Mouse (Mus musculus) limb, embryonic 12.5 days (tissue): ENCODE data around the gene Lingo2. TPM values are rescaled to one million over a fixed set of nuclear protein-coding genes. Genes with fewer than 3 reads are reported as not detected.

ENCODE experiments used
- ATAC-seq: fragments of 200-750 bp; cut with Nextera tagmentation; 2 replicates; pipeline ENCODE4 v1.8.0; 2017; ENCODE audit warnings: low read depth, moderate TSS enrichment; ENCODE audit not compliant: insufficient number of reproducible peaks, insufficient read depth, low FRiP score, low TSS enrichment
- H3K27ac ChIP-seq: fragments of 300-500 bp; sonication (generic); 2 replicates; pipeline ENCODE4 v1.5.1; 2016; ENCODE audit warnings: mild to moderate bottlenecking, moderate library complexity
- H3K27me3 ChIP-seq: fragments of 300-500 bp; sonication (generic); 2 replicates; pipeline ENCODE4 v1.6.1; 2016; ENCODE audit warnings: mild to moderate bottlenecking, moderate library complexity
- H3K36me3 ChIP-seq: fragments of 300-500 bp; sonication (generic); 2 replicates; pipeline ENCODE4 v1.6.1; 2016; ENCODE audit warnings: mild to moderate bottlenecking, moderate library complexity
- H3K4me1 ChIP-seq: fragments of 300-500 bp; sonication (generic); replicated peaks from 2 replicates; pipeline ENCODE4 v1.6.1; 2016
- H3K4me2 ChIP-seq: fragments of 300-500 bp; sonication (generic); 2 replicates; pipeline ENCODE4 v1.6.1; 2016; ENCODE audit warnings: mild to moderate bottlenecking, moderate library complexity
- H3K4me3 ChIP-seq: fragments of 300-500 bp; sonication (generic); replicated peaks from 2 replicates; pipeline ENCODE4 v1.5.1; 2016; ENCODE audit warnings: mild to moderate bottlenecking
- H3K9ac ChIP-seq: fragments of 300-500 bp; sonication (generic); replicated peaks from 2 replicates; pipeline ENCODE4 v1.6.1; 2016; ENCODE audit warnings: mild to moderate bottlenecking, moderate library complexity
- H3K9me3 ChIP-seq: fragments of 300-500 bp; sonication (generic); 2 replicates; pipeline ENCODE4 v1.6.1; 2016; ENCODE audit warnings: mild to moderate bottlenecking, moderate library complexity
- WGBS: fragments of 180-500 bp; shearing (Covaris S2); methylation state at CpG from one replicate; pipeline ENCODE4 v1.1.7; 2016; 5-methylcytosine and 5-hydroxymethylcytosine counted together
- polyA plus RNA-seq: library from polyadenylated mRNA; unstranded; fragments of >200 nt; fragmentation: Nextera tagmentation; extraction: Ambion mirVana; gene quantifications from 2 replicates; pipeline ENCODE4 v1.2.1, GENCODE M21; 2016

The Lingo2 gene
- polyA plus RNA-seq, 1 experiment from 2014 or later: 1.4 TPM

DNA sequence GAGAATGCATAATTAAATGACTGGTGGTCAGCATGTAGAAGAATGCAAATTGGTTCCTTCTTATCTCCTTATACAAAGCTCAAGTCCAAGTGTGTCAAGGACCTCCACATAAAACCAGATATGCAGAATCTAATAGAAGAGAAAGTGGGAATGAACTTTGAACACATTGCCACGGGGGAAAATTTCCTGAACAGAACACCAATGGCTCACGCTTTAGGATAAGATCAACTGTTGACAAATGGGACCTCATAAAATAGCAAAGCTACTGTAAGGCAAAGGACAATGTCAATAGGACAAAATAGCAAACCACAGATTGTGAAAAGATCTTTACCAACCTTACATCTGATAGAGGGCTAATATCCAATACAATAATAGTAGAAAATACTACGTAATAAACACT lies 1000.3 kb downstream of the Lingo2 start:
- Histone ChIP-seq H3K27me3 (no peaks in the 10 kb centered on the region), H3K4me1 (no peaks in the 10 kb centered on the region), H3K27ac (no peak overlapping the region), H3K4me2 (no peak overlapping the region), H3K36me3 (no peaks in the 10 kb centered on the region), H3K4me3 (no peak overlapping the region), H3K9ac (no peak overlapping the region), H3K9me3 (no peaks in the 10 kb centered on the region)
- no peak for ATAC-seq
- WGBS: 88% methylated on average over 3 of the region's 3 CpGs

DNA sequence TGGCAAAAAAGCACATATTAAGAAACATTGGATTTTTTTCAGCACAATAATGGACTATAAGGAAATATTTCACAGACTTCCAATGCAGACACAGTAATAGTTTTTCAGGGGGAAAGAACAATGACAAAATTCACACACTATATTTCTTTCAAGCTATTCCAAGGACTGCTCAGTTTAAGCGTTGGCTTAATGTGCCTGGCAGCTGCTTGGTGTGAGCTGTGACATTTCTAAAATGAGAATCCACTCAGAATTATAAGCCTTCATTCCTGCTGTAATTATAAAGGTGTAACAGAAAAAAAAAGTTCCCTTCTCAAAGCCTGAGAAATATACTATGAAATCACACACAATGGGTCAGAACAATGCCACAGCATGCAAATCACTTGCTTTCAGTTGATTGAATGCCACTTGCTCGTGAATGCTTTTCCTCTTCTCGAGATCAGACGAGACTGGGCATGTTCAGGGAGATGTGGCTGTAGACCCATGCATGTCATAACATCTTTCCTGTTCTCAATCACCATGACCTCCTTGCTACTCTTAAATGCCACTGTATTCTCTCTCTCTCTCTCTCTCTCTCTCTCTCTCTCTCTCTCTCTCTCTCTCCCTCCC lies 1017.4 kb downstream of the Lingo2 start:
- no peak for ATAC-seq
- Histone ChIP-seq H3K9ac (no peak overlapping the region), H3K36me3 (no peaks in the 10 kb centered on the region), H3K27ac (no peak overlapping the region), H3K4me2 (no peak overlapping the region), H3K9me3 (no peaks in the 10 kb centered on the region), H3K4me3 (no peak overlapping the region), H3K27me3 (no peaks in the 10 kb centered on the region), H3K4me1 (no peaks in the 10 kb centered on the region)
- 65% methylated on average over 4 of the region's 4 CpGs for WGBS

DNA sequence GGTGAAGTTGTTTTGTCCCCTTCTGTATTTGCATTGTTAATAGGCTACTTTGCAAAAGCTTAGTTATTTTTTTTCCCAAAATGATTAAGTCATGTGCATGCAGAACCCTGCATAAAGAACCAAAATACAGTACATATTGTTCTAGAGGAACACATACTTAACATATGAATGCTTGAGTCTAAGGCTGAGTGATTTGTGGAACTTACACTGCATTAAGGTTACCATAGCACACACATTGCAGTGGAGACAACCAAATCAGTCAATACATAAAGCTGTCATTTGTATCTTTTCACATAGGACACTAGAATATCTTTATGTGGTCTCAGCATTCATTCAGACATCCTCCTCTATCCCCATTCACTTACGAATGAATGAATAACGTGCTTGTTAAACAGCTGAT lies 1023.8 kb downstream of the Lingo2 start:
- Histone ChIP-seq H3K4me3 (no peak overlapping the region), H3K27me3 (no peaks in the 10 kb centered on the region), H3K9ac (no peak overlapping the region), H3K36me3 (no peaks in the 10 kb centered on the region), H3K27ac (no peak overlapping the region), H3K9me3 (no peaks in the 10 kb centered on the region), H3K4me1 (no peaks in the 10 kb centered on the region), H3K4me2 (no peak overlapping the region)
- no peak for ATAC-seq
- WGBS: 87% methylated on average over 2 of the region's 2 CpGs

DNA sequence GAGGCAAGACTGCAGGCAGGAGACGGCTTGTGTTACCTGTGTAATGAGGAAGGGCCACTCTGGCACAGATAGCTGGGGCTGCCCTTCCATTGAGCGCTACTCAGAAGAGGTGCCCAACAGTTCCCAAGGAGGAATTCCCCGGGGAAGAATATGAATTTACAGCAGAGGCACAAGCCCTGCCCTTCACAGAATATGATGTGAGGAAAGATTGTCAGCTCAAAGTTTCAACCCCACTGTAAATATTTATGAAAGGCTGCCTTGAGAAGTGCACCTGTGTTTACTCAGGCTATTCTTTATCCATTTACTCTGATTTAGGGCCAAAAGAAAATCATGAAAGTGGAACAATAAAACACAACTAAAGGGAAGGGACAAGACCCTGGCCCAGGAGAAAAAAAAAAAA lies 1034.1 kb downstream of the Lingo2 start:
- Histone ChIP-seq H3K4me1 (no peaks in the 10 kb centered on the region), H3K4me2 (no peak overlapping the region), H3K36me3 (no peaks in the 10 kb centered on the region), H3K9ac (no peak overlapping the region), H3K9me3 (no peaks in the 10 kb centered on the region), H3K27ac (no peak overlapping the region), H3K27me3 (no peaks in the 10 kb centered on the region), H3K4me3 (no peak overlapping the region)
- no peak for ATAC-seq
- WGBS: 77% methylated on average over 3 of the region's 3 CpGs

DNA sequence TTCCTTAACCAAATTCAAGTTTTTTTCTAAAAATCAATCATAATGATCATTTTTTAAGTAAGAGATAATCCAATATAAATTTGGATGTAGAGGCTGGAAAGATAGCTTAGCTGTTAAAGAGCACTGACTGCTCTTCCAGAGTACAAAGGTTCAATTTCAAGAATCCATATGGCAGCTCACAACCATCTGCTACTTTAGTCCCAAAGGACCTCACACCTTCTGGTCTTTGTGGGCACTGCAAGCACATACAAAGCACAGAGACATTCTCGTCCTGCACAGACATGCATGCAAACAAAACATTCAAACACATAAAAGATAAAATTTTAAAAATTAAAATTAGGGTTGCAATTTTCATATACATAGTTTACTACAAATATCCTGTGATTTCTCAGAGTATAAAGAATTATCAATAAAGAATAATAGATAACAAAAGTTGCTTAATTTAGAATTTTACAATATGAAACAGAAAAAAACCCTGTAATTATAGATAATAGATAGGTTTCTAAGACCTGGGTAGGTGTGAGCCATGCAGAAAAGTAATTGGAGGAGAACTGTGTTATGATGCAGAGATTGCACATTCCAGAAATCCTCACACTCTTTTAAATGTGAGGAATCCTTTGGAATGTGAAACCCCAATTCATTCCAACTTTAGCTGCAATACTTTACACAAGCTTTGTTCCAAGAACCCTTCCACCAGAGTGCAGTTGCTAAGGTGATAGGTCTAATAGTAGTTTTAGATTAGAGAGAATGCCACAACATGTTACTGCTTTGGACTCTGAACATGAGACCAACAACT lies 1053.6 kb downstream of the Lingo2 start:
- no peaks in the 10 kb centered on the region for H3K9me3 ChIP-seq
- H3K27ac ChIP-seq: no peak overlapping the region
- no peak for ATAC-seq
- H3K27me3 ChIP-seq: no peaks in the 10 kb centered on the region
- H3K9ac ChIP-seq: no peak overlapping the region
- no peak overlapping the region for H3K4me3 ChIP-seq
- no peak overlapping the region for H3K4me2 ChIP-seq
- no peaks in the 10 kb centered on the region for H3K36me3 ChIP-seq
- no peaks in the 10 kb centered on the region for H3K4me1 ChIP-seq
- WGBS: 62% methylated on average over 1 of the region's 1 CpGs

DNA sequence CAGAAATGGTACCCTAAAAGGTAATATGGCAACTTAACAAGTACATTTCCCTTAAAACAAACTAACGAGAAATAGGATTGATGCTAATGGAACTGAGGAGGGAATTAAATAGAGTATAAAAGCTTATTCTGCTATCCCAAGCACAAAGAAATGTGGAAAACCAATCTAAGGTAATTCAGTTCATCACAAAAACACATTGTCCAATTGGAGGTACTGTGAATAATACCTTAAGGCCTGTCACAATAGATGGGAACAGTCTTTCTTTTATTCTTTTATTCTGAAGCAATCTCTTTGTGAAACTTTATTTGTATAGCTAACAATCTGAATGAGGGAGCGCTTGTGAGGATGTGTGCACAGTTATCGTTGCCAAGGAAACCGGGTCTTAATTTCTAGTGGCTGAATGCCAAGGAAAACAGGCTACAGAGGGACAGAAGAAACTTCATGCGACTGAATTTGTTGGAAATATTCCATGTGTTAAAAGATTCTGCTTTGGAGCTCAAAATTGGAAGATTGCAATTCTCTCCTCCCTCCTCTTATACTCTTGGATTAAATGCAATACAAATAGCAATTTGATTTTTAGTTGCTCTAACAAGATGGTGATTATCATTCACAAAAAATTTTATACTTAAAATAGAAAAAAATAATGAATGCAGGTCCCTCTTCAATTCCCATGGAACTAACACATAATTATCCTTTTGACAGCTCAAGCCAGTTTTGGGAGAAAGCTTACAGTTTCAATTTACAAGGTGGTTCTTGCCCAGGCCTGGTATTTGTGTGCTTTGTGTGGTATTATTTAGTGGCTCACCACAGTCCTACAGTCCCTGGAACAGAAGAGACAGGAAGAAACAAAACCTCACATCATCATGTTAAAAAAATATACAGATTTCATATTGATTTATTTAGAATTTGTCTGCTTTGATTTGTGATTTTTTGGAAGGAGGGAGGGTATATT lies 1065.7 kb downstream of the Lingo2 start:
- Histone ChIP-seq H3K4me3 (no peak overlapping the region), H3K27ac (no peak overlapping the region), H3K27me3 (no peaks in the 10 kb centered on the region), H3K4me2 (no peak overlapping the region), H3K36me3 (no peaks in the 10 kb centered on the region), H3K9ac (no peak overlapping the region), H3K4me1 (no peaks in the 10 kb centered on the region), H3K9me3 (no peaks in the 10 kb centered on the region)
- WGBS: 75% methylated on average over 5 of the region's 5 CpGs
- ATAC-seq: no peak

DNA sequence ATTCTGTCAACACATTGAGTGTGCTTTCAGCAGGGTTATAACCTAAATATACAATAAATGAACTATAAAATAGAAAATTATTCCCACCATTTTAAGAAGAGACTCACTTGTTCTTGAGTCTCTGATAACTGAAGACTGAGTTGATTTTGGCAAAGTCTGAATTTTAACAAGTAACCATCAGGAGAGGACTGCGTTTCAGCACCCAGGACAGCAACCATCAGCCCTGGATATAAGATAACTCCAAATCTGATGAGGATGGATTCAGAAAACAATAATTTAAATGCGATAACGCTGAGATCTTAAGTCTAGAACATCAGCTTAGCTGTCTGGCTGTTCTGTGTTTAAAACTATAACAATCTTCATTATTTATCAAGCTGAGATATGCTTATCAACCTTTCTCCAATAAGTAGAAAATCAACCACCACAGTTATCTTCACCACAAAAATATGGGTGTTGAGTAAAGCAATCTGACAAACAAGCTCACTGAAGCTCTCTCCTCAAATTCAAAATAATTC lies 1066.5 kb downstream of the Lingo2 start:
- Histone ChIP-seq H3K4me1 (no peaks in the 10 kb centered on the region), H3K4me3 (no peak overlapping the region), H3K9ac (no peak overlapping the region), H3K27me3 (no peaks in the 10 kb centered on the region), H3K27ac (no peak overlapping the region), H3K9me3 (no peaks in the 10 kb centered on the region), H3K36me3 (no peaks in the 10 kb centered on the region), H3K4me2 (no peak overlapping the region)
- ATAC-seq: no peak
- WGBS: 59% methylated on average over 3 of the region's 3 CpGs

DNA sequence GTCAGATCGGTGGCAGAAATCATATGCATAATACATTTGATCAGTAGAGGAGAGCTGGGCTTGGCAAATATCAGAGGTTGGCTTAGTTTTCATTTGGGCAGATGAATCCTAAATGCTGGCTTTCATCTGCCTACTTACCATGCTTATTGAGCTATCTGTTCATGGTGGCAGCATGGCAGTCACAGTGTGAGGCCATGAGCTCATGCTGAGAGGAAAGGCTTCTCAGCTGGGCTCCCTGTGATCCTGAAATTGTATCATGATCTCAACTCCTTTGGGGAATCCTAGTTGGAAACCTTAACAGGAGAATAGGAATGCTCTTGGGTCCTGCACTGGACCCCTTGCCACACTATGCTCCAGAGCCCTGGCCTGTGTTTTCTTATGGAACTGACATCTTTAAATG lies 1105.0 kb downstream of the Lingo2 start:
- Histone ChIP-seq H3K36me3 (no peaks in the 10 kb centered on the region), H3K4me1 (0 out of 2 replicates have a peak, but pooled peaks cover 2% of the 10 kb centered on the region), H3K9ac (no peak overlapping the region), H3K4me2 (no peak overlapping the region), H3K27me3 (no peaks in the 10 kb centered on the region), H3K9me3 (no peaks in the 10 kb centered on the region), H3K4me3 (no peak overlapping the region), H3K27ac (no peak overlapping the region)
- ATAC-seq: no peak
- 91% methylated on average over 1 of the region's 1 CpGs for WGBS

DNA sequence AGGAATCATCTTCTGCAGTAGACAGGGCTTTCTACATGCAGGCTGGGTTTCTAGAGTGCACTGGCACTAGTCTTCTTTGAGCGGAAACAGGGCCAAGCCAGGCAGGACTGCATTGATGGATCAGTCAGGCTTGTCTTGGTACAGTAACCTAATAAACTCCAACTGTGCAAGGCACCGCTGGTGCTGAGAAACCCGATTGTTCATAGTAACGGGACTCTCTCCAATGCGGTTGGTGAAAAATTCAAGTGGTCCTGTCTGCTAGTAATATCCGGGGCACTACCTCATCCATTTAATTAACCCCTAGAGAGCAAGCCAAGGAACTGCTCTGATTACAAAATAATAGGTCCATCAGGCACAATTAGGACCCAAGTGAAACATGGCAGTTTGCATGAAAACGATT lies 1106.4 kb downstream of the Lingo2 start:
- Histone ChIP-seq H3K4me1 (0 out of 2 replicates have a peak, but pooled peaks cover 2% of the 10 kb centered on the region), H3K9ac (no peak overlapping the region), H3K9me3 (no peaks in the 10 kb centered on the region), H3K27ac (0 out of 2 replicates have a peak overlapping the region, but pooled peaks have one; percentile 35), H3K4me3 (no peak overlapping the region), H3K4me2 (peak overlapping the region; percentile 10; the same call in 1 of the 2 replicates), H3K27me3 (no peaks in the 10 kb centered on the region), H3K36me3 (no peaks in the 10 kb centered on the region)
- 48% methylated on average over 7 of the region's 7 CpGs for WGBS
- peak; percentile 66; the same call in 1 of the 2 replicates for ATAC-seq

DNA sequence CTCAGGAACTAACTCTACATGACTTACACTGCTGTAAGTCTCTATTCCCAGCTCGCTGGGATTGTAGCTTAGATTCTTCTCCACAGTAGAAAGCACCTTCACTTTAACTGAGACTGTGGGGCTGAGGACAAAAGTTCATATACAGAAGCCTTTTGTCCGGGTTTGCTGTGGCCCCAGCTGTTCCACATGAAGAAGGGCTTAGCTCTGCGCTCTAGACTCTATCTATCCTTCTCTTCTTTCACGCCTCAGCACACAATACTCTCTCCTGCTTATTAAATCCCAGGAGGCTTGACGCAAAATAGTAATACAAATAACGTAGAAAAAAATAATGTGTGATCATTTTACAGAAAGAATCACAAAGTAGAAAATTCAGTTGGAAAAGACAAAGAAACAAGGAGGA lies 1107.0 kb downstream of the Lingo2 start:
- no peak overlapping the region for H3K4me3 ChIP-seq
- ATAC-seq: no peak
- H3K4me2 ChIP-seq: peak overlapping the region; percentile 10; the same call in 1 of the 2 replicates
- H3K9ac ChIP-seq: no peak overlapping the region
- 0 out of 2 replicates have a peak, but pooled peaks cover 2% of the 10 kb centered on the region for H3K4me1 ChIP-seq
- H3K27me3 ChIP-seq: no peaks in the 10 kb centered on the region
- H3K27ac ChIP-seq: no peak overlapping the region
- H3K9me3 ChIP-seq: no peaks in the 10 kb centered on the region
- WGBS: 80% methylated on average over 6 of the region's 6 CpGs
- no peaks in the 10 kb centered on the region for H3K36me3 ChIP-seq
